Mouse (Mus musculus): ENCODE measurements around the gene Daam1.

Daam1 gene

DNA sequence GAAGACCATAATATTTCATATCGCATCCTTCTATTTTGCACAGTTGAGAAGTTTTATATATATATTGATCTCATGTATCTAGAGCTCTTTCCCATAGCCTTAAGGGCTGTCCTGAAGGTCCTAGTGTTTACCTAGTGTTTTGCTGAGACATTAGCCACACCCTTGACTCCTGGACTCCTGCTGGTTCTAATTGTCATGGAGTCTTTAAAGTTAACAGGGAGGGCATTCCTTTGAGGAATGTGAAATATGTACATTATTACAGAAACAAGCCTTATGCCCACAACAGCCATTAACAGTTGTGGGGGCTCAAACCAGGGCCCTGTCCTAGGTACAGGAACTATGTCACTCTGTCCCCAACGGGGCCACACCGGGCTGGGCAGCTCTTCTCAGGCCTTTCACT, 180.5 kb downstream of the Daam1 start:
- no peak for DNase-seq

DNA sequence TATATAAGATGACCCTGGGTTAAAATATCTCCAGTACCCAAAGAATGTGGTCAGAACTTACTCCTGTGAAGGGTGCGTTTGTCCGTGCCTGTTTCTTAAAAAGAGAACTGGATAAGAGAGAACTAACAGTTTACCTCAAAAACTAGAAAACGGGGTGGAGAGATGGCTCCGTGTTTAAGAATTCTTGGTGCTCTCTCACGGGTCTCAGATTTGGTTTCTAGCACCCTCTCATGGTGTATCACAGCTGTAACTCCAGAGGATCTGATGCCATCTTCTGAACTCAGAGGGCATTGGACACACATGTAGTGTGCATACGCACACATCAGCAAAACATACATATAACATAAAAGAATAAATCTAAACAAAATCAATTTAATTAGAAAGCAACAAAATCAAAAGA, 181.2 kb downstream of the Daam1 start:
- DNase-seq = no peak

DNA sequence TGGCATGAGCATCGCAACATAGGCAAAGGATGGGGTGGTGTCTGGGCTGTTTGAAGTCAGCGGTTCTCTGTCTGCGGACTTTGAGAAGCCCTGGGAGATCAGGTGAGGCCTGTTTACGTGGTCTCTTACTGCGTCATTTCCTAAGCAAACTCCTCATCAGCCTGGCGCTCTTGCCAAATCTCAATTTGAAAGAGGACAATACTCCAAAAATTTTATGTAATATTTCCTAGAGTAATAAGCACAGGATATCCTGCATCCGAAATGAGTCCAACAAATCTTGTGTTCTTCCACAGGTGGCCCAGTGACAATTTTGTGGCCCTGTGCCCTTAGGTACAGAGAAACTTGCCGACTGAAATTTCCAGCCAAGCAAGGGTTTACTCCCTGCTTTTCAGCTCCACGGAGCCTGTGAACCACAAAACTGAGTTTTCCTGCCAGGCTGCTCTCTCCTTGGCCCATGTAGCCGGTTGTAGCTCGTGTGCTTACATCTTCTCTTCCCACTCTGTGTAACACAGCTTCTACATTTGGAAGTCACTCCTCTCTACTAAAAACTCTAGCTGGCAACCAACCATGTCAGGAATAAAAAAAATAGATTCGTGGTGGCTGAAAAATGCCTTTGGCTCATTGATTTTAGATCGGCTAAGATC, 183.0 kb downstream of the Daam1 start:
- DNase-seq = no peak

DNA sequence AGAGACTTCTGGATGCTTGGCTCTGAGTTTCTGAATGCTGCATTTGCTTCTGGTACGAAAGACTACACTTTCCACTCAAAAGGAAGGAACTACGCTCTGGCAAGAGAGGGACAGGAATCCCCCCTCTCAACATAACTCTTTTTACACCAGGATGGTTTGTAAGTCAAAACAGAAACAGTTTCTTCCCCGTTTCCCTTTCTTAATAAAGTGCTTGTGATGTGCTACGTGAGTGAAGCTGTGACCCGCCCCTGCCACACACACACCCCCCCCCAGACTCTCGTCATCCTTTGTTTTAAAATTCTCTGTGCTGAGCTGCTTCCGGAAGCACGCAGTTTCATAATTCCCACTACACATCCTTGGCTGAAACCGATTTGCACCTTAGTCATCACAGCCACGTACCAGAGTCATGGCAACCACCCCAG, 183.5 kb downstream of the Daam1 start:
- no peak for DNase-seq

DNA sequence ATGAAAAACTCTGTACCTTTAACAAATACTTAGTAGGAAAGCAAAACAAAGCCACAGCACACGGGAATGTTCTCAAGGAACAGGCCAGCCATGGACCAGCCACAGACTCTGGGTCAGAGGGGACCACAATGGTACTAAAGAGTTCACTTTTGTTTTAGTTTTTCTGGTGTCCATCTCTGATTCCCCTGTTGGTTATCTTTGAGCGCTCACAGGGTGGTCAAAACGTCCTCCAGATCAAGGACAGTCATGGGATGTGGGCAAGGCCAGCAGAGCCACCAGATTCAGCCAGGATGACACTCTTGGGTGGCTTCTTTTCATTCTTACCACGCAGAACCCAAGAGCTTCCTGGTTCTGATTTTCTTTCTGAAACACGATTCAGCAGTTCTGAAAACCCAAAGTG, 184.4 kb downstream of the Daam1 start:
- DNase-seq = no peak

DNA sequence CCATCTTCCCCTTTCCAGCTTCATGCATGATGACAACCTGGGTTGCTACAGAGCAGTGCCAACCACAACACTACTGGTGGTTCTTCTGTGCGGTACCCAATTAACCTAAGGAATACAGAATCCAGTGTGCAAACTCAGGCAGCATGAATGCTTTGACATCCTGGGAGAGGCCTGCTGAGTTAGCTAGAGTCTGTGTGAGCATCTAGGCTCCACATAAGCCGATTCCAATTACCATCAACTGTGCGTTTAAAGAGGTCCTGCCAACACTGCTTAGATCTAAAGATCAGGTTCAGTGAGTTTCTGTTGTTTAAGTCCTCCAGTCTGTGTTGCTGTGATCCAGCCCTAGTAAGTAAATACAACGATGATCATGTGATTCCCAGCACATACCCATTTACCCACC, 189.4 kb downstream of the Daam1 start:
- DNase-seq = no peak

DNA sequence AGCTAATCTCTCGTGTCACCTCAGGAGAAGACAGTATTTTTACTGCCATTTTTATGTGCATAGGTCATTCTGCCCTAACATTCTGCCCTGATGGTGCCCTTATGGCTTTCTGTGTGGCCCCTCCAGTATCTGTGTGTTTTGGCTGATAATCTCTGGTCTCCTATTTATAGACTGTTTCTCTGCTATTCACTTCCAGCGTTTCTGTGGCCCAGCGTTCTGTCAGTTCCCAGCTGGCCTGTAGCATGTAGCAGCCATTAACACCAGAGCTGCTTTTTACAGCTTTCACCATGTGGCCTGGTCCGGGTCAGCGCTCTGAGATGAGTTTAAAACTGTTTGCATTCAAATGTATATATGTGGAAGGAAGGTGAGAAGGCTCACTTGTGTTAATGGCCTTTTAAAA, 190.7 kb downstream of the Daam1 start:
- no peak for DNase-seq

DNA sequence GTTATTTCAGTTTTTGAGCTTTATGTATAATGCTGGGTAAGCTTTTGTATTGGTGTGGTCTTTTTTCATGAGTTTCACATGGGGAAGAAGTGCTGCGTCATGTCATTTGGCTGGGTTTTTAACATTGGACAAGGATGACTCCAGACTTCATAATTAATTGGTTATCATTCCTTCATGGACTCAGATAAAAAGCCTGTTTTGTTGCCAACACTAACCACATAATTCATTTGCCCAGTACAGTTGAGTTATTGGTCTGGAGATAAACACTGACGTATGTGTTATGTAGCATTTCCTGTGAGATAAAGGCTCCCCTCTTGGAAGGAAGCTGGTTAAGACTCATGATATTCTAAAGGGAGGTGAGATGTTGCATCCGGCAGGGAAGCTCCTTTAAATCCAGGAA, 191.9 kb downstream of the Daam1 start:
- no peak for DNase-seq

DNA sequence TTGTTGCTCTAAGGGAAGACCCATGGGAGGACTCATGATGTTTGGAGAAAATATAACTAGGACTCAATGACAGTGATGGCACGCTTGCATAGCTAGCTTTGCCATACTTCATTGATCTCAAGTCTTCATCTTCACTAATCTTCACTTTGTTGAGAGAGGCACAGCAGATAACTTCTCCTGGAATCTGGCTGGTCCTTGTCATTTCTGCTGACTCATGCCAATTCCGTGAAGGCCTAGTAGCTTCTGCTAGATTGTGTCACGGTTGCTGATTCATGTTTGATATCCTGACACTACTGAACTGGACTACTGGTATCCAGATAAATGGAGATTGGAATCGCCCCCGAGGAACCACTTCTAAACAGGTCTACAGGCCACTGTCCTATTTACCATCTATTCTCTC, 192.7 kb downstream of the Daam1 start:
- no peak for DNase-seq

DNA sequence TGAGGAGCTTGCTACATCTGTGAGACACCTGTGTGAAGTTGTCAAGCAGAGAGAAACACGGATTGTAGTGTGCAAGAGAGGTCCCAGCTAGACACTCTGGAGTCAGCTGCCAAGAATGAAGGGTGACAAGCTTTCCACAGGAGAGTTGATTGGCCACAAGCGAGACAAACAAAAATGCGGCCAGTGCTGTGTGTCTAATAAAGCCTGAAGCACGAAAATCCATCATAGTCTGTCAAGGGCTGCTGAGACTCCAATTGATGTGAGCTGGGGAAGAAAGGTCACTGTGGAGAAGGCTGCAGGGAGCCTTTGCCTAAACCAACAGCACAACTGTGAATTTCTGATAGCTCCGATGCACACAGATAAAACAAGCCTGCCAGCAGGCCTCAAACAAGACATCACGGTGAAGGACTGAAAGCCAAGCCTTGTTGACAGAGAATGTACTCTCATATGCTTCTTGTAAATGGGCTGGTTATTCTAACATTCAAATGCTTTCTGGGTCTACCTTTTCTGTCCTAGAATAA, 194.5 kb downstream of the Daam1 start:
- no peak for DNase-seq

DNA sequence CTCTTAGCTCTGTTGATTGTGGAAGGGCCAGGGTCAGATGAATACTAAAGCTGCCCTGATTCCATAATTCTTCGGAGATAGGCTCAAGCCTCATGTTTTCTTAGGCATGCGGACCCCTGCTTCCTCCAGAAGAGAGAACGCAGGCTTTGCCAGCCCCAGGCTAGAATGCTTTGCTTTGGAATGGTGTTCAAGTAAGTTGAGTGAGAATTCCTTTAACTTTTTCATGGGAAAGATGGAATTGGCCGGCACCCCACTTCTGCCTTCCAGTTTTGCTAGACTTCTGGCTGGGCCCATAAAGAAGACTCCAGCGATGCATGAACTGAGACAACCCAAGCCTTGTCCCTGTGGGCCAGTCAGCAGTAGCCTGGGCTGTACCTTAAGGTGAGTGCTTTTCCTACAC, 200.3 kb downstream of the Daam1 start:
- no peak for DNase-seq

DNA sequence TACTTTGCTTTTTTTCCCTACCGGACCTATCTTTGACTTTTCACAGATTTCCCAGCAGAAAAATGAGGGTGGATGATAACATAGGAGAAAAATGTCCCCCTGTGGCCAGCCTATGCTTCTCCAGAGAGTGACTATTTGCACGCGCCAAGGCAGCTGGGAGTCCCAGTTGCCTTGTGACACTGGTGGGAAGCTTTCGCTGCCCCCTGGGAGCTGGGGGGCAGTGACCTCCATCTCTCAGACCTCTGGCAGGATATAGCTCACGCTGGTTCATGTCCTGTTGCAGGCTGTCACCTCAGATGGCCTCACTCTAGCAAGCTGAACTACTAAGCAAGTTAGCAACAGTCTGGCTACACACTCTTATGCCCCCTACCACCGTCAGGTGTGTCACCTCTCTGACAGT, 200.9 kb downstream of the Daam1 start:
- no peak for DNase-seq

DNA sequence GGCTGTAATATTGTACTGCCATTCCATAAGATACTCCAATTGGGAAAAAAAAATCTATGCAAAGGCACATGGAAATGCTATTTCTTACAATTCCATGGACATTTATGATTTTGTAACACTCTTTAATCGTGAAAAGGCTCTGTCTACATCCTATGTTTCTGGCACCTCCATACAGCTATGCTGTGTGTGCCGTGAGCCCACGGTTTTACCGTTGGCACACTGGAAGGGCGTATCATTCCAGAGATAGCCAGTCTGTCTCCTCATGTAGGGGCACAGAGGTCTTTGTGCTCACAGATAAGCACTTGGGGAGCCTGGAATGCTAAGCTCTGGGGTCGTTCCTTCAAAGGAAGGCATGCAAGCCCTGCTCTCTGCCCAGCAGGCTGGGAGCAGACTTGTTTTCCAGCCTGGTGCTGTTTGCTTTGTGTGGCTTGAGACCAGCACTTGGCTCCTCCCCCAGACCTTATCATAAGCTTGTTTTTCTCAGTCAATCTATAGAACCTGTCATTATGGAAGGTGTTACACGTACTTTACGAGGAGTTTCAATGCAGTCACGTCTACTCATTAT, 205.3 kb downstream of the Daam1 start:
- DNase-seq = no peak

DNA sequence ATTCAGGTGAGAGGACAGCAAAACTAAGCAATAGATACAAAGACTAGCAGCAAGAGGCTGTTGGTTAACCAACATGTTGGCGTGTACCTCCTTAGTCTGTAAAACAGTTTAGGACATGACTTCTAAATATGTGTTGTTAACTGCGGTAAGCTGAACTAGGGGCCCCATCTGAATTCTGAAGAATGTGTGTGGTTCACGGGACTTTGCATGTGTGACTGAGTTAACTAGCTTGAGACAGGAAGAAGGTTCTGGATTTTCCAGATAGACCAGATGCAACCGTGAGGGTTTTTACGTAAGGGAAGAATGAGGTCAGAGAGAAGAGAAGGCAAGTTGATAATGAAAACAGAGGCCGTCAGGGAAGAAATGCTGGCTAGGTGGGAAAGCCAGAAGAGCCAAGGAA, 206.2 kb downstream of the Daam1 start:
- DNase-seq = no peak

DNA sequence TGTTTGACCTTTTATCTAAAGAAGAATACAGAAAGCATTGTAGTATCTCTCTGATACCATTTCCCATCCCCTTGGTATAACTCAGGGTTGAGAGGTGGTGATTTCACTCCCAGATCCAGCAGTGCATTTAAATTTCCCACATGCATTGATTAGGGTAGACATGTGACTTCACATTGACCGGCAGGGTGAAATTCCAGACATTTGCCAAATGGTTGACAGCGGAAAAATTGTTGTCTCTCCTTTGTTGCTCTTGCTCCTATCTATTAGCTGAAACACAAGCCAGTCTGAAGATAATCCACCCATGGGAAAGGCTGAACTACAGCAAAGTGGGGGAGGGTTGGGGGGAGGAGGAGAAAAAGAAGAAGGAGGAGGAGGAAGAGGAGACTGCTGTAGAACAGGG, 208.0 kb downstream of the Daam1 start:
- no peak for DNase-seq

DNA sequence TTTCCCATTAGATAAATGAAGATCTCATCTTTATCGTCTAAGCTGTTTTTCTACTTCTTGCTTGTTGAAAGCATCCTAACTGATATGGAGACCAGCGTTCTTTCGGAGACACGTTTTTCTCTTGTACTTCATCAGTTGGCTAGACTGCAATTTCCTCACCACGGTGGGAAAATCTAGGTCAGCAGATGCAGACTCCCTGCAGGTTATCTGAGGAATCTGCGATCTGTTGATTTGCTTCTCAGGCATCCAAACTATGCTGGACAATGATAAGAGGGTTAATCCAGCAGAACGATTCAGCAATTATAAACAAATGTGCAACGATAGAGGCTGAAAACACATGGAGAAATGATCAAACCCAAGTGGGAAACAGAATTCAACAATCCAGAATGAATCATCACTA, 208.6 kb downstream of the Daam1 start:
- no peak for DNase-seq

DNA sequence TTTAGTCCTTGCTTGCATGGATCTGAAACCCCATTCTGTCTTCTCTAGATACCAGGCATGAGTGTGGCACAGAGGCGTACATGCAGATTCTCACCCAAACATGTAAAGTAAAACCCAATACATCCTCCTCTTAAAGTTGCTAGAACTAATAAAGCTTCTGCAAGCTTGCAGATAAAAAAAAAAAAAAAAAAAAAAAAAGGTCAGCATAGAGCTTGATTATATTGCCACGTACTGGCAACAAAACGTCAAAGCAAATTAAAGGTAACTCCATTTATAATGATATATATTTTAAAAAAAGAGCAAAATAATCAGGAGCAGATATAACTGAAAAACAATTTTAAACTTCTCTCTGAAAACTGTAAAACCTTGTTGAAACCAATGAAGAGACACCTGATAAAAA, 210.4 kb downstream of the Daam1 start:
- no peak for DNase-seq
